Mouse (Mus musculus) left cerebral cortex, adult 11 months (tissue): Measurements from ENCODE around the gene Otud7b.

ENCODE experiments used
- DNase-seq: peaks from one replicate; pipeline ENCODE4 v3.0.0; 2022; ENCODE audit warnings: low spot score

Gene Otud7b

GRCm38 (mm10) chr3:96084146-96084755 is 20.1 kb upstream of the Otud7b start:
- DNase-seq: no peak

GRCm38 (mm10) chr3:96087219-96087618 is 17.1 kb upstream of the Otud7b start:
- no peak for DNase-seq

- DNase-seq: no peak
Measured at GRCm38 (mm10) chr3:96087801-96088200, 16.5 kb upstream of the Otud7b start.

- DNase-seq: no peak
Measured at GRCm38 (mm10) chr3:96089882-96090489, 14.3 kb upstream of the Otud7b start.

- no peak for DNase-seq
Measured at GRCm38 (mm10) chr3:96091146-96091545, 13.2 kb upstream of the Otud7b start.

- DNase-seq: no peak
Measured at GRCm38 (mm10) chr3:96091966-96092365, 12.4 kb upstream of the Otud7b start.

- DNase-seq: no peak
Measured at GRCm38 (mm10) chr3:96093509-96093908, 10.8 kb upstream of the Otud7b start.

GRCm38 (mm10) chr3:96094203-96094602 is 10.1 kb upstream of the Otud7b start:
- DNase-seq: no peak

GRCm38 (mm10) chr3:96098168-96098567 is 6.2 kb upstream of the Otud7b start:
- DNase-seq: no peak

GRCm38 (mm10) chr3:96098616-96099267 is 5.6 kb upstream of the Otud7b start:
- no peak for DNase-seq

GRCm38 (mm10) chr3:96102100-96102872 is 2.0 kb upstream of the Otud7b start:
- peak; percentile 73 for DNase-seq

GRCm38 (mm10) chr3:96103901-96104260 is 446 bp upstream of the Otud7b start:
- peak; percentile 22 for DNase-seq

- no peak for DNase-seq
Measured at GRCm38 (mm10) chr3:96105232-96105747, 963 bp downstream of the Otud7b start.

GRCm38 (mm10) chr3:96106151-96106550 is 1.8 kb downstream of the Otud7b start:
- no peak for DNase-seq

GRCm38 (mm10) chr3:96108315-96108714 is 4.0 kb downstream of the Otud7b start:
- peak; percentile 21 for DNase-seq

GRCm38 (mm10) chr3:96113251-96113650 is 8.9 kb downstream of the Otud7b start:
- DNase-seq: no peak

GRCm38 (mm10) chr3:96118142-96118541 is 13.8 kb downstream of the Otud7b start:
- no peak for DNase-seq

- no peak for DNase-seq
Measured at GRCm38 (mm10) chr3:96118702-96119101, 14.4 kb downstream of the Otud7b start.

GRCm38 (mm10) chr3:96124235-96124634 is 19.9 kb downstream of the Otud7b start:
- no peak for DNase-seq

- DNase-seq: no peak
Measured at GRCm38 (mm10) chr3:96128128-96128527, 23.8 kb downstream of the Otud7b start.

GRCm38 (mm10) chr3:96132478-96132877 is 28.2 kb downstream of the Otud7b start:
- DNase-seq: no peak

- DNase-seq: no peak
Measured at GRCm38 (mm10) chr3:96133327-96133905, 29.1 kb downstream of the Otud7b start.
